Mouse (Mus musculus): ENCODE data around the gene Otop2. TPM values are rescaled to one million over a fixed set of nuclear protein-coding genes. Genes with fewer than 3 reads are reported as not detected.

Otop2 gene
- polyA plus RNA-seq, 1 experiment from 2014 or later = not detected

DNA sequence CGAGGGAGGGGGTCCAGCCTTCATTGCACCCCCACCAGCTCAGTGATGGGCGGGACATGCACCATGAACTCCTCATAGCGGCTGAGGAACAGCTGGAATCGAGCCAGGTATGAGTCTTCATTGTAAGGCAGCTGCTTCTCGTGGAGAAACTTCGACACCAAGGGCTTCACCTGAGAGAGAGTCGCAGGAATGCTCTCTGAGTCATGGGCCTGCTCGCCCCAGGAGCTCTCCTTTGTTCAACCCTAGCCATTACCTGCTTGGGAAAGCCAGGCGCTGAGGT, 23.5 kb upstream of the Otop2 start:
- Histone ChIP-seq H3K36me3 (ENCODE audit: control insufficient read depth, insufficient read depth, low read length) (no peaks in the 10 kb centered on the region), H3K27me3 (ENCODE audit: control insufficient read depth, insufficient read depth, low read length) (no peaks in the 10 kb centered on the region), H3K4me3 (ENCODE audit: control insufficient read depth in 1 of 2, insufficient read depth in 1 of 2, low read depth in 1 of 2, low read length in 2 of 2) (no peak overlapping the region), H3K4me2 (ENCODE audit: low read length) (no peak overlapping the region), H3K27ac (replicated peaks in 1 of 2; ENCODE audit: control insufficient read depth in 1 of 2, insufficient read depth in 1 of 2, low read depth in 2 of 2, low read length in 2 of 2) (no peak overlapping the region), H3K9me3 (ENCODE audit: control insufficient read depth, low read length) (no peaks in the 10 kb centered on the region), H3K4me1 (ENCODE audit: control insufficient read depth in 2 of 2, insufficient read depth in 2 of 2, low read length in 2 of 2) (peaks cover 0 to 5% of the 10 kb centered on the region in 2 experiments; a peak in 2 of 4 replicates), H3K9ac (ENCODE audit: low read length) (no peak overlapping the region)
- ATAC-seq (ENCODE audit: insufficient number of reproducible peaks, insufficient read depth, low FRiP score, low read depth) = no peak
- 65% methylated on average over 9 of the region's 9 CpGs for WGBS

GRCm38 (mm10) chr11:115283891-115284620, 22.9 kb upstream of the Otop2 start:
- ATAC-seq (ENCODE audit: insufficient number of reproducible peaks, insufficient read depth, low FRiP score, low read depth) = no peak
- Histone ChIP-seq H3K27me3 (ENCODE audit: control insufficient read depth, insufficient read depth, low read length) (no peaks in the 10 kb centered on the region), H3K9ac (ENCODE audit: low read length) (no peak overlapping the region), H3K36me3 (ENCODE audit: control insufficient read depth, insufficient read depth, low read length) (no peaks in the 10 kb centered on the region), H3K27ac (replicated peaks in 1 of 2; ENCODE audit: control insufficient read depth in 1 of 2, insufficient read depth in 1 of 2, low read depth in 2 of 2, low read length in 2 of 2) (no peak overlapping the region), H3K4me1 (ENCODE audit: control insufficient read depth in 2 of 2, insufficient read depth in 2 of 2, low read length in 2 of 2) (peaks cover 0 to 5% of the 10 kb centered on the region in 2 experiments; a peak in 2 of 4 replicates), H3K4me3 (ENCODE audit: control insufficient read depth in 1 of 2, insufficient read depth in 1 of 2, low read depth in 1 of 2, low read length in 2 of 2) (no peak overlapping the region), H3K9me3 (ENCODE audit: control insufficient read depth, low read length) (no peaks in the 10 kb centered on the region), H3K4me2 (ENCODE audit: low read length) (no peak overlapping the region)
- WGBS = 81% methylated on average over 12 of the region's 12 CpGs

DNA sequence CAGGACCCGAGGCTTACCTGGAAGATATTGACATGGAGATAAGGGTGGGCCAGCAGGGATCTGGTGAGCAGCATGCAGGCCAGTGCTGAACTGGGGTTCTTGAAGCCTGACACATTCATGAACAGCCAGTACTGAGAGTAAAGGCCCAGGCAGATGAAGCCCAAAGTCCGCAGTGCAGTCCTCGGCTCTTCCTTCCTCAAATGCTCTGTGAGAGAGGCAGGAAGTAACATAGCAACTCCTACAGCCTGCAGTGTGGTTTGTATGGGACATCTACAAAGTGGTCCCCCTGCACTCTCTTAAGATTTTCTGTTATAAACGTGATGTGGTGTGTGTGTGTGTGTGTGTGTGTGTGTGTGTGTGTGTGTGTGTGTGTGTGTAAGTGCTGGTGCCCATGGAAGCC, 21.7 kb upstream of the Otop2 start:
- Histone ChIP-seq H3K9ac (ENCODE audit: low read length) (no peak overlapping the region), H3K9me3 (ENCODE audit: control insufficient read depth, low read length) (no peaks in the 10 kb centered on the region), H3K36me3 (ENCODE audit: control insufficient read depth, insufficient read depth, low read length) (no peaks in the 10 kb centered on the region), H3K4me3 (ENCODE audit: control insufficient read depth in 1 of 2, insufficient read depth in 1 of 2, low read depth in 1 of 2, low read length in 2 of 2) (no peak overlapping the region), H3K27me3 (ENCODE audit: control insufficient read depth, insufficient read depth, low read length) (no peaks in the 10 kb centered on the region), H3K27ac (replicated peaks in 1 of 2; ENCODE audit: control insufficient read depth in 1 of 2, insufficient read depth in 1 of 2, low read depth in 2 of 2, low read length in 2 of 2) (no peak overlapping the region), H3K4me1 (ENCODE audit: control insufficient read depth in 2 of 2, insufficient read depth in 2 of 2, low read length in 2 of 2) (peaks cover 0 to 5% of the 10 kb centered on the region in 2 experiments; a peak in 2 of 4 replicates), H3K4me2 (ENCODE audit: low read length) (no peak overlapping the region)
- WGBS = 51% methylated on average over 4 of the region's 4 CpGs
- ATAC-seq (ENCODE audit: insufficient number of reproducible peaks, insufficient read depth, low FRiP score, low read depth) = no peak

- H3K4me1 ChIP-seq (ENCODE audit: control insufficient read depth in 2 of 2, insufficient read depth in 2 of 2, low read length in 2 of 2) = peaks cover 6 to 9% of the 10 kb centered on the region in 2 experiments; a peak in 3 of 4 replicates
- H3K4me2 ChIP-seq (ENCODE audit: low read length) = no peak overlapping the region
- H3K9me3 ChIP-seq (ENCODE audit: control insufficient read depth, low read length) = no peaks in the 10 kb centered on the region
- H3K4me3 ChIP-seq (ENCODE audit: control insufficient read depth in 1 of 2, insufficient read depth in 1 of 2, low read depth in 1 of 2, low read length in 2 of 2) = no peak overlapping the region
- 70% methylated on average over 19 of the region's 19 CpGs for WGBS
- H3K27ac ChIP-seq (replicated peaks in 1 of 2; ENCODE audit: control insufficient read depth in 1 of 2, insufficient read depth in 1 of 2, low read depth in 2 of 2, low read length in 2 of 2) = no peak overlapping the region
- no peaks in the 10 kb centered on the region for H3K27me3 ChIP-seq (ENCODE audit: control insufficient read depth, insufficient read depth, low read length)
- no peak for ATAC-seq (ENCODE audit: insufficient number of reproducible peaks, insufficient read depth, low FRiP score, low read depth)
- H3K36me3 ChIP-seq (ENCODE audit: control insufficient read depth, insufficient read depth, low read length) = no peaks in the 10 kb centered on the region
- H3K9ac ChIP-seq (ENCODE audit: low read length) = no peak overlapping the region
Observed at GRCm38 (mm10) chr11:115286201-115286993, 20.6 kb upstream of the Otop2 start.

- no peak overlapping the region for H3K27ac ChIP-seq (replicated peaks in 1 of 2; ENCODE audit: control insufficient read depth in 1 of 2, insufficient read depth in 1 of 2, low read depth in 2 of 2, low read length in 2 of 2)
- no peaks in the 10 kb centered on the region for H3K27me3 ChIP-seq (ENCODE audit: control insufficient read depth, insufficient read depth, low read length)
- no peak overlapping the region for H3K4me3 ChIP-seq (ENCODE audit: control insufficient read depth in 1 of 2, insufficient read depth in 1 of 2, low read depth in 1 of 2, low read length in 2 of 2)
- H3K36me3 ChIP-seq (ENCODE audit: control insufficient read depth, insufficient read depth, low read length) = no peaks in the 10 kb centered on the region
- H3K9ac ChIP-seq (ENCODE audit: low read length) = no peak overlapping the region
- no peaks in the 10 kb centered on the region for H3K9me3 ChIP-seq (ENCODE audit: control insufficient read depth, low read length)
- H3K4me2 ChIP-seq (ENCODE audit: low read length) = no peak overlapping the region
- H3K4me1 ChIP-seq (ENCODE audit: control insufficient read depth in 2 of 2, insufficient read depth in 2 of 2, low read length in 2 of 2) = peaks cover 7 to 11% of the 10 kb centered on the region in 2 experiments
- WGBS = 85% methylated on average over 5 of the region's 5 CpGs
- ATAC-seq (ENCODE audit: insufficient number of reproducible peaks, insufficient read depth, low FRiP score, low read depth) = no peak
Observed at GRCm38 (mm10) chr11:115287386-115287785, 19.6 kb upstream of the Otop2 start.

DNA sequence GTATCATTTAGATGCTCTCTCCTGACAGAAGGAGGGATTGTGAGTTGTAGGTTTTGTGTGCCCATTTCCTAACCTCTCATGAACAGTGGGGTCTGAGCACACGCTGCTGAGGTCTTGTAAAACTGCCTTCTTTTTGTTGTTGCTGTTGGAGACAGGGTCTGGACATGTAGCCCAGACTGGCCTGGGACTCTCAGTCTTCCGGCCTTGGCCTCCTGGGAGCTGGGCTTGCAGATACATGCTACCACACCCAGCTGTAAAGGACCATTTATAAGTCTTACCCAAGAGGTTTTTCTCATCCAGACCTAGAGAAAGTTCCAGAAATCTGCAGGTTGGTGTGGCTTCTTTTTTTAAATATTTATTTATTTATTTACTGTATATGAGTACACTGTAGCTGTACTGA, 18.7 kb upstream of the Otop2 start:
- Histone ChIP-seq H3K9me3 (ENCODE audit: control insufficient read depth, low read length) (no peaks in the 10 kb centered on the region), H3K4me2 (ENCODE audit: low read length) (no peak overlapping the region), H3K36me3 (ENCODE audit: control insufficient read depth, insufficient read depth, low read length) (no peaks in the 10 kb centered on the region), H3K4me3 (ENCODE audit: control insufficient read depth in 1 of 2, insufficient read depth in 1 of 2, low read depth in 1 of 2, low read length in 2 of 2) (no peak overlapping the region), H3K27me3 (ENCODE audit: control insufficient read depth, insufficient read depth, low read length) (no peaks in the 10 kb centered on the region), H3K9ac (ENCODE audit: low read length) (no peak overlapping the region), H3K4me1 (ENCODE audit: control insufficient read depth in 2 of 2, insufficient read depth in 2 of 2, low read length in 2 of 2) (peaks cover 15% of the 10 kb centered on the region in 2 experiments), H3K27ac (replicated peaks in 1 of 2; ENCODE audit: control insufficient read depth in 1 of 2, insufficient read depth in 1 of 2, low read depth in 2 of 2, low read length in 2 of 2) (no peak overlapping the region)
- 78% methylated on average over 2 of the region's 2 CpGs for WGBS
- no peak for ATAC-seq (ENCODE audit: insufficient number of reproducible peaks, insufficient read depth, low FRiP score, low read depth)

DNA sequence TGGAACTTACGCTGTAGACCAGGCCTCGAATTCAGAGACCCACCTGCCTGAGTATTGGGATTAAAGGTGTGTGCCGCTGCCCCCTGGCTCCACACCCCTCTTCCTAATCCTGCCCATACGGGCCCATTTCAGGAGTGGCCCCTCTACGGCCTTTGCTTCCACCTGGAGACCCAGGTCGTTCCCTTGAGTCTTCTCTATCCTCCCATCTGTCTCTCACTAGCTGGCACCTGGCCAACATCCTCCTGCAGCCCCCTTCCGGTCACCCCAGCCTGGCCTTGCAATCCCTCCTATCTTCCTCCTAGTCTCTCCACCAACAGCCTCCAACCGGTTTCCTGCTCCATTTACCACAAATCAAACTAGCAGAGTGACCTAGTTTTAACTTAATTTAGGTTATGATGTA, 17.1 kb upstream of the Otop2 start:
- WGBS = 65% methylated on average over 8 of the region's 8 CpGs
- Histone ChIP-seq H3K9me3 (ENCODE audit: control insufficient read depth, low read length) (no peaks in the 10 kb centered on the region), H3K27ac (replicated peaks in 1 of 2; ENCODE audit: control insufficient read depth in 1 of 2, insufficient read depth in 1 of 2, low read depth in 2 of 2, low read length in 2 of 2) (no peak overlapping the region), H3K9ac (ENCODE audit: low read length) (no peak overlapping the region), H3K36me3 (ENCODE audit: control insufficient read depth, insufficient read depth, low read length) (no peaks in the 10 kb centered on the region), H3K4me1 (ENCODE audit: control insufficient read depth in 2 of 2, insufficient read depth in 2 of 2, low read length in 2 of 2) (peaks cover 15% of the 10 kb centered on the region in 2 experiments), H3K27me3 (ENCODE audit: control insufficient read depth, insufficient read depth, low read length) (no peaks in the 10 kb centered on the region), H3K4me3 (ENCODE audit: control insufficient read depth in 1 of 2, insufficient read depth in 1 of 2, low read depth in 1 of 2, low read length in 2 of 2) (no peak overlapping the region), H3K4me2 (ENCODE audit: low read length) (no peak overlapping the region)
- no peak for ATAC-seq (ENCODE audit: insufficient number of reproducible peaks, insufficient read depth, low FRiP score, low read depth)
